Mouse (Mus musculus) G1E (cell line): Measurements from ENCODE around the gene Egf.

ENCODE experiments used
- CTCF ChIP-seq: IDR thresholded peaks from 2 replicates; pipeline ENCODE4 v1.5.1; 2012; ENCODE audit warnings: low read depth, low read length, inconsistent platforms, mixed read lengths
- GATA1 ChIP-seq: IDR thresholded peaks from 2 replicates; pipeline ENCODE4 v1.6.1; 2012; ENCODE audit warnings: borderline replicate concordance, low read length, inconsistent platforms, mixed read lengths
- GATA2 ChIP-seq: IDR thresholded peaks from 2 replicates; pipeline ENCODE4 v1.6.1; 2012; ENCODE audit warnings: low read depth, low read length, inconsistent platforms, borderline replicate concordance
- POLR2AphosphoS5 ChIP-seq: IDR thresholded peaks from 2 replicates; pipeline ENCODE4 v1.6.1; 2012; ENCODE audit warnings: low read depth, low read length, inconsistent platforms; ENCODE audit not compliant: insufficient replicate concordance
- TAL1 ChIP-seq: conservative IDR thresholded peaks from 2 replicates; pipeline ENCODE4 v1.6.1; 2012; ENCODE audit warnings: low read depth, low read length, inconsistent platforms, mixed read lengths

DNA sequence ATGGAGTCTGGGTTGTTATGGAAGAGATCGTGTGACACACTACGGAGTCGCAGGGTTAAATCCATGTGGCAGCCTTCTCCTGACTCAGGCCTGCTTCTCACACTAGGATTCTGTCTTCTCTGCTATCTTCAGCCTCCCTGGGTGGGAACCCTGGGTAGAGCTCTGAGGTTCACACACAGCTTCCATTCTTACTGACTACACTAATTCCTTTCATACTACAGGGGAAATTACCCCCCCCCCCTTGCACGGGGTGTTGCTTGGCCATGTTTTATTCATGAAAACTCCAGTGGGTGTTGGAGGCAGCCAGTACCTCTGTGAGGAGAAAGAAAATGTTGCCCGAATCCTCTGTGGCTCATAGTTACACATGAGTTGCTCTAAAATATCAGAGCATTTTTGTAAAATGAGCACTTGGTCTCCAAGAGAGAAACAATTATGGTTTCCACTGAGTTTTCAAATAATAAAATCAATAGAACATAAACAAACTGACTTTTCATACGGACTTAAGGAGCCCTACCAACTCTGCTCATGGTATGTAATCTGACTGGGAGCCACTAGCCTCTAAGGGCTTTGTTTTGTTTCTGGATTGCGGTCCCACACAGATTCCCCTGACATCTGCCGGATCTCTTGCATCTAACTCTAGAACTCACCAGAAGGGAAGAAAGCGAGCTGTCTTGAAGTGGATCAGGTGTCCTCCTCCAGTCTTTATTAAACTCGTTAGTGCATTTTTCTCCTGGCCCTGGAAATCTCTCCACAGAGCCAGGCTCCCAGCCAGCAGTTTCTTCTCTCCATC lies 114.7 kb downstream of the Egf start:
- TF ChIP-seq CTCF (no peak), GATA1 (no peak), POLR2AphosphoS5 (no peak), TAL1 (no peak), GATA2 (no peak)
